ENCODE assay signal across 16 mouse cellular contexts in genomic region chr17:79934370-79934769, GRCm38 (mm10).
"Had no signal": no experiment of that assay in that cellular context is flagged by ENCODE, and none has a peak within 500 bp of the region (broad histone marks: within the 10 kb centered on the region; RNA-seq: fewer than 3 reads in every experiment).

No protein-coding gene starts in this region.

- DNase-seq: kidney, adult 2 months; kidney, postnatal 14 days; liver, embryonic 13.5 days; liver, postnatal 0 days; lung, postnatal 14 days; midbrain, embryonic 14.5 days; right cerebral cortex, postnatal 14 days; thymus, postnatal 4 days had no signal

- H3K27ac ChIP-seq: kidney, embryonic 15.5 days; left cerebral cortex, adult 2 months; limb, embryonic 10.5 days; liver, embryonic 13.5 days; lung, embryonic 15.5 days; macrophage; midbrain, embryonic 10.5 days; neural tube, embryonic 12.5 days; stomach, embryonic 15.5 days had no signal

- H3K4me1 ChIP-seq: kidney, embryonic 15.5 days; lung, embryonic 15.5 days; midbrain, embryonic 10.5 days; neural tube, embryonic 12.5 days; stomach, embryonic 15.5 days had no signal

- H3K27me3 ChIP-seq: kidney, embryonic 15.5 days; liver, embryonic 13.5 days; lung, embryonic 15.5 days; neural tube, embryonic 12.5 days; stomach, embryonic 15.5 days had no signal

- H3K4me2 ChIP-seq: kidney, embryonic 15.5 days; liver, embryonic 13.5 days; lung, embryonic 15.5 days; neural tube, embryonic 12.5 days; stomach, embryonic 15.5 days had no signal

- H3K9ac ChIP-seq: kidney, embryonic 15.5 days; liver, embryonic 13.5 days; liver, postnatal 0 days; lung, embryonic 15.5 days; neural tube, embryonic 12.5 days; stomach, embryonic 15.5 days had no signal

- H3K9me3 ChIP-seq: kidney, embryonic 15.5 days; limb, embryonic 10.5 days; liver, embryonic 13.5 days; lung, embryonic 15.5 days; midbrain, embryonic 10.5 days; neural tube, embryonic 12.5 days; stomach, embryonic 15.5 days had no signal

- ATAC-seq: liver, postnatal 0 days had no signal

- H3K36me3 ChIP-seq: kidney, embryonic 15.5 days; limb, embryonic 10.5 days; liver, embryonic 13.5 days; lung, embryonic 15.5 days; midbrain, embryonic 10.5 days; neural tube, embryonic 12.5 days; stomach, embryonic 15.5 days had no signal

- H3K4me3 ChIP-seq: kidney, embryonic 15.5 days; left cerebral cortex, adult 2 months; limb, embryonic 10.5 days; liver, embryonic 13.5 days; lung, embryonic 15.5 days; midbrain, embryonic 10.5 days; neural tube, embryonic 12.5 days; stomach, embryonic 15.5 days had no signal
